Mouse (Mus musculus): ENCODE measurements around the gene Znrf1.

Gene Znrf1

DNA sequence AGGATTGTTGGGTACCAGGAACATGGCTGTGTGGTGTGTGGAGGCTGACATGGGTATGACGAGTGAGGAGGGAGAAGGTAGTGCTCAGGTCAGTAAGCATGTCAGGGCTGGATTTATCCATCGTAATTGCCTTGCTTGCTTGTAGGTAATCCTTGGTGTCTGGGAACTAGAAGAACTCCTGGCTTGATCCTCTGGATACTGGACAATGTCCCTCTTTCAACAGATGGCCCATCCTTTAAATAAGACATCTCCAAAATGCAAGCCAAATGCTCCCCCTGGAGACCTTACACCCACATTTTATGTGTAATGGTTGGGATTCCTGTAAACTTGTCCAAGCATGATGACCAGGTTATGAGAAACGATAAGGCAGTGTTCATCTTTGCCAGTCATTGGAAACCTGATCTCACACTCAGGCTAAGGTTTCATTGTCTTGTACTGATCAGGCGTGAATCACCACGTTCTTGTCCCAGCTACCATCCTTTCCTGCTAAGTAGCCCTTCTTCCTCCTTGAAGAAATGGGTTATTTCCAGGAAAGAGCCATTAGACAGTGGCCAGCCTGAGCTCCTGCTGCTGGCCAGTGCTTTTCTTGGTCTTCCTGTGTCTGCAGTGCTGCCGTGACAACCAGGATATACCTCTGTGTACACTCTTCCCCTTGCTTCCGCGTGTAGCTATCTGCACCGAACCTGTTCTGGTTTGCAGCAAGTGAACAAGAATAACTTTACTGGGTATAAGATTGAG lies 64.0 kb downstream of the Znrf1 start:
- WGBS = 64% methylated on average over 9 of the region's 9 CpGs

- 63% methylated on average over 4 of the region's 4 CpGs for WGBS
These were observed 66.2 kb downstream of the Znrf1 start for GRCm38 (mm10) chr8:111602050-111602449.

DNA sequence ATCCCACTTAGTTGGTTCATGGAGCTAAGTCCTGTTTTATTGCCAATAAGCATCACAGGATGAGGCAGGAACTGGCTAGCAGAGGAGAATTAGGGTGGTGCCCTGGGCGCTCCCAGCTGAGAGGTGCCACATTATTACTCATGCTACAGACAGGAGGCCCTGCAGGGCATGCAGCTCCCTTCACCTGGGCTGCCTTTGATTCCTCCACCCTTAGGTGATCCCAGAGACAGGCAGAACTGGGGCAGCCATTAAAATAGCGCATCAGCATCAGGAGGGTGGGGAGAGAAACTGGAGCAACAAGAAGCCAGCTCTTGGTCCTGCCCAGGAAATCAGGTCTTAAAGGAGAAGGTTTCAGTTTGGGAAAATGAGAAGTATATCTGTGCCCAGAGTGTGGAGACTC lies 69.1 kb downstream of the Znrf1 start:
- WGBS = 85% methylated on average over 2 of the region's 2 CpGs

GRCm38 (mm10) chr8:111606961-111607360 lies 71.1 kb downstream of the Znrf1 start:
- 75% methylated on average over 9 of the region's 9 CpGs for WGBS

DNA sequence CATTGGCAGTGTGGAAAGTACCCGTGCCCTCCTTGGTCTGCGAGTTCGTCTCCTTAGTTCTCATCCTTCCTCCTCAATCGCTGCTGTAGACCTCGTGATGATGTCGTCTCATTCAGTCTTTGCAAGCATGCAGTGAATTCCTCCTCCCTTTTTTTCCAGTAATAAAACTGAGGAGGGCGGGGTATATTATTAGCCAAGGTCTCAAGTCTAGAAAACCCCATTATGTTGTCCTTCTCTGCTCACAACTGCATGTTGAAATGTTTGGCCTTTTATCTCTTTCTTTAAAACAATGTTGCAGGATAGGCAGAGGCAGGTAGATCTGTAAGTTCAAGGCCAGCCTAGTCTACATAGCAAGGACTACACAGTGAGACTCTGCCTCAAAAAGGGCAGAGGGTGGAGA lies 71.5 kb downstream of the Znrf1 start:
- whole genome bisulfite sequencing = 92% methylated on average over 7 of the region's 7 CpGs

DNA sequence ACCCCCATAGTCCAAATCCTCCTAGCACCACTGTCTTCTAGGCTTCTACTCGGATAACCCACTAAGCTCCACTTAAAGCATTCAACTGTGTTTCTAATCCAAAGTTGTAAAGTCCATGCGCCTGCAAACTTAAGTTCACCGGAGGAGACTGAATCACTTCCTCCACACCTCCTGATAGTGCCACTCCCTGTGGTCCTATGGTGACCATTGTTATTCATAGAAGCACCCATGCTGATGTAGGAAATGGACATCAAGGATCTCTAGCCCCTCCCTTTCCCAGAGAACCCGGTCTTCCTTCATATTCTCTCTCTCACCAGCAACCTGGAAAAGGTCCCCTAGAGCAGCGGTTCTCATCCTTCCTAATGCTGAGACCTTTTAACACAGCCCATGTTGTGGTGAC lies 77.3 kb downstream of the Znrf1 start:
- WGBS = 75% methylated on average over 5 of the region's 5 CpGs

DNA sequence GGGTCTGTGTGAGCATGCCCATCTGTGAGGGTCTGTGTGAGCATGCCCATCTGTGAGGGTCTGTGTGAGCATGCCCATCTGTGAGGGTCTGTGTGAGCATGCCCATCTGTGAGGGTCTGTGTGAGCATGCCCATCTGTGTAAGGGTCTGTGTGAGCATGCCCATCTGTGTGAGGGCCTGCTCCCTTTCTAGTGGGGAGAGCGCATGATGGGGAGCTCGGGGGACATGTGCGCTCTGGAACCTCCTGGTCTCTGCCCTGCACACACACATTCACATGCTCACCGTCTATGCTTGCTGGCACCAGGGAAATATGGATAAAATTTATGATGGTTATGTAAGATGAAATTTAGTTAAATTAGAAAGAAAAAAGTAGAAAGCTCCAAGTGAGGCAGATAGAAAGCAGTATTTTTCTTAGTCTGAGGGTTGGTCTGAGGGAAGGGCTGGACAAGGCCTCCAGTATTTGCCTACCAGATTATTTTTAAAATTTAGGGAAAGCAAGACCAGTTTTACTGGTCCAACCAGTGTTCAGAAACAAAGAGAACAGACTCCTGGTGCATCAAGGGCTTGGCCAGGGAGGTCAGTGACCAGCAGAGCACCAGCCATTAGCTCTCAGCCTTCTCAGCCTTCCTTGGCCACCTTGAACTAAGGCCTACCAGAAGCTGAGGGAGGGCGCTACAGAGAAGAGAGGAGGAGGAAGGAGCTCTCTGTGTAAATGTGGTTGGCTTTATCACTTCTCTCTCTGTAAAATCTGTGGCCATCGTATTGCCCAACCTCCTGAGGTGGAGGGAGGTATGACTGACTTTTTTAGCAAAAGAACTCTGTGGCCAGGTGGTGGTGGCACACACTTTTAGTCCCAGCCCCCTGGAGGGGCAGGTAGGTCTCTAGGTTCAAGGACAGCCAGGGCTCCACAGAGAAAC lies 79.1 kb downstream of the Znrf1 start:
- WGBS = 66% methylated on average over 6 of the region's 6 CpGs

- WGBS = 68% methylated on average over 6 of the region's 6 CpGs
These were observed 81.9 kb downstream of the Znrf1 start for GRCm38 (mm10) chr8:111617812-111618211.

- 96% methylated on average over 4 of the region's 4 CpGs for WGBS
These were observed 82.4 kb downstream of the Znrf1 start for GRCm38 (mm10) chr8:111618273-111618672.

- WGBS = 43% methylated on average over 1 of the region's 1 CpGs
These were observed 84.0 kb downstream of the Znrf1 start for GRCm38 (mm10) chr8:111619936-111620335.

DNA sequence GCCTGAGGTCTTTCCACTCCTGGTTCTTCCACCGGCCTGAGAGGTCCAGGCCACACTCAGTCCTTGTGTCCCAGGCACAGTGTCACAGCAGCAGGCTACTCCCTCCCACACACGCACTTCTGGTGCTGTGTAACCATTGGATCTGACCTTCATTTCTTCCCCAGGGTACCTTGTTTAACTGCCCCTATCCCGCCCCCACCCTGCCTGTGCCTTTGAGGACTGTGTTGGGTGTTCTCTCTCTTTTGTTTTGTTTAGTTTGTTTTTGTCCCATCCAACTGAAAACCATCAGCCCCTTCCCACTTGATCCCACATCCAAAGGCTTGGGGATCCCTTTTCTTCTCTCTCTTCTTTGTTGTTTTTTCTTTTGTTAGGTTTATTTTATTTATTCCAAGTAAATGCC lies 86.2 kb downstream of the Znrf1 start:
- WGBS = 71% methylated on average over 3 of the region's 3 CpGs

DNA sequence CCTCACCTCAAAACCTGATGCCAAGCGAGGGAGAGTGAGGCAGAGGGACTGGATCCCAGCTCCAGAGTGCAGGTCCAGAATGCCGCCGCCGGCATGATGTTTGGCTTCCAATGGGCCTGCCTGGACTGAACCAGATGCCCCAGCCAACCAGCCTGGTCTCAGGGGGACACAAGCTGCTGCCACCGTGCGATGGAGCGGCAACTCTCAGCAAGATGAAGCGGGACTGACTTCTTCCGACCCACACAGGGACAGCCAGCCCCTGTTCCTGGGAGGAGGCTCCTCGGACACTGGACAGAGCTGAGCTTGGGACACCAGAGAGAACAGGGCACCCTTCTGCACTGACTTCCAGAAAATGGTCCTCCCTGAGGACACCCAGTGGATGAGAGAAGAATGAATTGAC lies 86.7 kb downstream of the Znrf1 start:
- WGBS = 78% methylated on average over 10 of the region's 10 CpGs

- WGBS = 45% methylated on average over 12 of the region's 12 CpGs
These were observed 88.4 kb downstream of the Znrf1 start for GRCm38 (mm10) chr8:111624081-111624852.

GRCm38 (mm10) chr8:111624853-111625221 lies 88.9 kb downstream of the Znrf1 start:
- 39% methylated on average over 10 of the region's 10 CpGs for WGBS

GRCm38 (mm10) chr8:111625694-111626527 lies 90.0 kb downstream of the Znrf1 start:
- WGBS = 19% methylated on average over 6 of the region's 6 CpGs

- WGBS = 18% methylated on average over 8 of the region's 8 CpGs
These were observed 90.6 kb downstream of the Znrf1 start for GRCm38 (mm10) chr8:111626528-111626820.

DNA sequence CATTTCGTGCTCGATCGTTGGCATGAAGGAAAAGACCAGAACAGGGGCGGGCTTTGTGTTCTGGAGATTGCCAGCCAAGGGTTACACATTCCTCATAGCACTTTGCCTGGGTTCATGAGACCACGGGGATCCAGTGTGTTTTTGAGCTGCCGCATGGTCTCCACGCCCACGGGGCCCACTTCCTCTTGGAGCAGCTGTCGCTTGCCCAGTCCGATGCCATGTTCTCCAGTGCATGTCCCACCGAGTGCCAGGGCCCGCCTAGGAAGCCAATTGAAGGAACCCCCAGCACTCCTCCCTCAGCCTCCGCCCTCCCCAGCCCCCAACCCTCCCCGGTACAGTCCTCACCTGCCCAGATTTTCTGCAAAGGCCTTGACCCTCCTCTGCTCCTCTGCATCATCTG lies 91.0 kb downstream of the Znrf1 start:
- 59% methylated on average over 14 of the region's 14 CpGs for WGBS

DNA sequence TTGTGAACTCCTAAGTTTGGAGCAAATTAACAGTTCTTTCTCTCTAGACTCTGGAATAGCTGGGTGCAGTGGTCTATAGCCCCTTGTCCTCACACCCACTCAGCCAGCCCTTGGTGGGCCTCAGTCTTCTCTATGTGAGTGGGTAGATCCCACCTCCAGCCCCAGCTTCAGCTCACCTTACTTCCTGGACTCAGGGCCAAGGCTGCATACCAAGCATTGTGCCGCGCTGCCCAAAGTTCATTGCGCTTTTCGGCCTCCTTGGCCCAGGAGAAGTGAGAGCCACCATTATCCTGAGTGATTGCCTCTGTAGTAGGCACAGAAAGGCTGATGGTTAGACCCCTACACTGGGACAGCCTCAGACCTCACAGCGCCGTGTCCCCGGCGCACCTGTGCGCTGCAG lies 92.0 kb downstream of the Znrf1 start:
- WGBS = 96% methylated on average over 9 of the region's 9 CpGs

- WGBS = 95% methylated on average over 12 of the region's 12 CpGs
These were observed 92.5 kb downstream of the Znrf1 start for GRCm38 (mm10) chr8:111628401-111628800.

DNA sequence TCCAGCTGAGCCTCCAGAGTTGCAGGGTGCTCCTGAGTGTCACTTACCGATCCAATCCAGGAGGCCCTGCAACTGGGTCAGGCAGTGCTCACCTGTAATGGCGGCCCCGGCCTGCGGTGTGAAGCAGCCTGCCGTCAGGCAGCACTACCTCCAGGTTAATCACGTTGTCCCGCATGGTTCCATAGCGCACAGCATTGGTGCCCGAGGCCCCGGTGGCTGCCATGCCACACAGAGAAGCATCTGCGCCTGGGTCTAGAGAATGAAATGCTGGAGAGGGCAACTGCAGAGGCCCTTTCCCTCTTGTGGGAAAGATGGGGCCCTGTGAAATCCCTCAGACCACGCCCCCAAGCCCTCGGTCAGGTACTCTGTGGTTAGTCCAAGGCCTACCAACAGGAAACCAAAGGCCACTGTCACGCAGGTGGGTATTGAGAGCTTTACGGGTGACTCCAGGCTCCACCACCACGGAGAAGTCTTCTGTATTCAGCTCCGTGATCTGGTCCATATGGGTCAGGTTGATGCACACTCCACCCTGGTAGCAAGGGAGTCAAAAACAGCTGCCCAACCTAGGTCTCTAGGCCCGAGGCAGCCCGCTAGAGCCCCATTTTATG lies 93.1 kb downstream of the Znrf1 start:
- WGBS = 93% methylated on average over 19 of the region's 19 CpGs

DNA sequence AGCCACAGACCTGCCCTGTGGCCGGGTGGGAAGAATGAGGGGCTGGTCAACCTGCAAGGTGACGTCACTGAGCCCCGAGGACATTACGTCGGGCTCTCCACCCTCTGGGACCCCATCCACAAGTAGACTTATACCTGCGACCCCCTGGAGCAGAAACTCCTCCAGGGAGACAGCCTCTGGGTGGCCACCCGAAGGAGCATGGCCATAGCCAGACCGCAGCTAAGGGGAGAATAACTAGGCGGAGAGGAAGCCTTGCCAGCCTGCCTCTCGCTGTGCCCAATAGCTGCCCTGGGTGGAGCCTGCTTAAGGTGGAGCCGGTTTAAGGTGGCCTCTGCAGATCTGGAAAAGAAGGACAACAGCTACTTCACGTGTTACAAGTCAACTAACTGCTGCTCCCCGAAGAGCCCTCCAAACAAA lies 94.2 kb downstream of the Znrf1 start, which contains the start of gene Ldhd:
TSS of gene Ldhd (minus strand) at position 270 of the 417 bp plus-strand sequence.
- WGBS = 16% methylated on average over 13 of the region's 13 CpGs

Measured in cerebral cortex, adult 2 months (tissue).